Mouse (Mus musculus): ENCODE data around the gene Mat1a. TPM values are rescaled to one million over a fixed set of nuclear protein-coding genes. Genes with fewer than 3 reads are reported as not detected.

Mat1a gene
- total RNA-seq (2023): not detected

DNA sequence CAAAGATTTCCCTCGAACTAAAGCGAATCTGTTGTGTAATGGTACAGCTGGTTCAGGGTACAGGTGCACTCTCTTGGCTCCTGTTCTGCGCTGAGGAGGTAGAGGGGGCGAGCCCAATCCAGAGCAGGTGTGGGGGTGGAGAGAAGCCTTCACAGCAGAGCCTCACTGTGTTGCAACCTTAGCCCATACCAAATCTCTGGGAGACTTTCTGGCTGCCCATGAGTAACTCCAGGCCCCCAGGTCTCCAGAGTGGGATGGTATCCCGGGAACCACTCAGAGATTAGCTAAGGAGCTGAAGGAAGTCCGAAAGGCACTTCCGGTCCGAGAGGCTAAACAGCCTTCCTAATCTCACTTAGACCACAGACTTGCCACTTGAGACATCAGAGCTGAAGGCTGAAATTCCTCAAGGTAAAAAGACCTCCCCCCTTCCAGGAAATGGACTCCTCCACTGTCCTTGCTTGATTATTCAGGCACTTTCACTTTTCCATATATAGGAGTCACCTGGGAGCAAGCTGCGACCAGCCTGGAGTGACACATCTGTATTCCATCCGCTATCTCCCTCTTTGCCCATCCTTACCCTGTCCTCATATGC is at the start of gene Mat1a:
TSS of gene Mat1a (plus strand) at position 183 of the 592 bp plus-strand sequence.

DNA sequence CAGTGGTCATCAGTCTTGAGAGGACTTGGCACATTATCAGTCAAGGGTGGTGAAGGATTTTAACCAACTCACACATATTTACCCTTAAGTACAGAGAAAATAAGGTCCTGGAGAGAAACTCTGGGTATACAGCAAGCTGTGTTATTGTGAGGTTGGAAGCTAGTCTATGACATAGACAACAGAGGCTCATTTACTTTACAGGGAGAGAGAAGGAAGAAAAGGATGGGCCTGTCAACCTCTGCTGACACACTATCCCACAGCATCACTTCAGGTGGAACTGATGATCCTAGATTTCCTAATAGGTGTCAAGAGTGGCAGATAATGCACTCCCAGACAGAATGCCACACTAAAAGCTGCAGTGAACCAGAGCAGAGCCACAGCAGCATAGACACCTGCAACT is 35.7 kb upstream of the Mat1a start, which contains the start of gene Dydc2:
TSS of gene Dydc2 (minus strand) at position 101 of the 400 bp plus-strand sequence.

GRCm38 (mm10) chr14:41072229-41072943 is 32.4 kb upstream of the Mat1a start, which contains the start of gene Dydc1:
Gene Dydc1, plus strand, starts transcription at chr14:41072911.

GRCm38 (mm10) chr14:41131540-41131939 is 26.7 kb downstream of the Mat1a start, which contains the start of gene Sftpa1:
Gene Sftpa1, plus strand, starts transcription at chr14:41131782.

GRCm38 (mm10) chr14:41151220-41151898 is 46.5 kb downstream of the Mat1a start, which contains the start of gene Mbl1:
Gene Mbl1, plus strand, starts transcription at chr14:41151458.

Other genes starting within 250 kb of the Mat1a start
- gene Sh2d4b, start 211.8 kb upstream of the Mat1a start, total RNA-seq (2023): 1 to 10 TPM; 2.0 to 2.1 TPM
- gene Tspan14, start 138.2 kb upstream of the Mat1a start, total RNA-seq (2023): 10 to 100 TPM; 95.7 to 98.3 TPM
- gene Fam213a, start 91.2 kb upstream of the Mat1a start, total RNA-seq (2023): 1 to 10 TPM; 2.8 to 3.4 TPM
- not detected for gene Dydc2, start 35.8 kb upstream of the Mat1a start, total RNA-seq (2023)
- gene Dydc1, start 32.1 kb upstream of the Mat1a start, total RNA-seq (2023): not detected
- gene Sftpa1, start 26.7 kb downstream of the Mat1a start, total RNA-seq (2023): not detected
- gene Mbl1, start 46.4 kb downstream of the Mat1a start, total RNA-seq (2023): not detected
- not detected for gene Sftpd, start 80.1 kb downstream of the Mat1a start, total RNA-seq (2023)
- gene Gm2832, start 173.8 kb downstream of the Mat1a start, total RNA-seq (2023): not detected
- not detected for gene Gm5798, start 243.6 kb downstream of the Mat1a start, total RNA-seq (2023)